Mouse (Mus musculus): ENCODE results near the gene Ctdspl.

The Ctdspl gene

DNA sequence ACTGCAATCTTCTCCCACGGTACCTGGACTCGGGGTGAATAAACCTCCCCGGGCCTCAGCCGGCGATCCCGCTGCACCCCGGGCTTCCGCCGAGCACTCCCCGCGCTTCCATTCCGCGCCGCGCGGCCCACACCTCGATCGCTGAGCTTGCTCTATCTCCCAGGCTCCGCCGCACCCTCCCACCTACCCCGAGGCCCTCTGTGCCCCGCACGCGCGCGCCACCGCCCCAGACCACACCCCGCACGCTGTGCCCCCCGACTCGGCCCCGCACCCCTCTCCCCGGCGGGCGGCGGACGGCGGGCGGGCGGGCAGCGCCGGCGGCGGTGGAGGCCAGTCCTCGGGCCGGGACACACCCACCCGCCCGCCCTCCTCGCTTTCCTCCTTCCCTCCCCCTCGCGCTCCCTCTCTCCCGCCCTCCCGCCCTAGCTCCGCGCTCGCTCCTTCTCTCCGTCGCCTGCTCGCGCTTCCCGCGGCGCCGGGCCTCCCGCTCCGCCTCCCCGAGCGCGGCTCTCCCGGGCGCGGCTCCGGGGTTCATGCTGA, at the start of gene Ctdspl:
Gene Ctdspl (plus strand): TSS at position 343 of the 540 bp plus-strand sequence.
- peak; percentile 50 for DNase-seq (ENCODE audit: low spot score)

DNA sequence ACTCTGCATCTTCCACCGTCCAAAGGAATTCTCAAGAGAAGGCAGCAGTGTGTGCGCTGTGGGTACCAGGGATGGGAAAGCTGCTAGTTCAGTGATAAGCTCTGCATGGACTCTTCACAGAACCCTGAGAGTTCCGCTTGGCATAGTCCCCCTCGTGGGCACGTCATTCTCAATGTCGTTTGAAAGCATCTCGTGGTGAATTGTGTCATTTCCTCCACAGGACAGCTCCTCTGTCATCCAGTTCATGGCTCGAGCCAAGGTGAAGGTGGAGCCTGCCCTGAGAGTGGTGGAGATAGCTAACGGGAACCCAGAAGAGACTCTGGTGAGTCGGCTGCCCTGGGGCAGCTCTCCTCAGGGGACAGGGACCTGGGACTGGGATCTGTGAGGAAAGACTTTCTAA, 49.4 kb upstream of the Ctdspl start:
- DNase-seq (ENCODE audit: low spot score), result no peak

DNA sequence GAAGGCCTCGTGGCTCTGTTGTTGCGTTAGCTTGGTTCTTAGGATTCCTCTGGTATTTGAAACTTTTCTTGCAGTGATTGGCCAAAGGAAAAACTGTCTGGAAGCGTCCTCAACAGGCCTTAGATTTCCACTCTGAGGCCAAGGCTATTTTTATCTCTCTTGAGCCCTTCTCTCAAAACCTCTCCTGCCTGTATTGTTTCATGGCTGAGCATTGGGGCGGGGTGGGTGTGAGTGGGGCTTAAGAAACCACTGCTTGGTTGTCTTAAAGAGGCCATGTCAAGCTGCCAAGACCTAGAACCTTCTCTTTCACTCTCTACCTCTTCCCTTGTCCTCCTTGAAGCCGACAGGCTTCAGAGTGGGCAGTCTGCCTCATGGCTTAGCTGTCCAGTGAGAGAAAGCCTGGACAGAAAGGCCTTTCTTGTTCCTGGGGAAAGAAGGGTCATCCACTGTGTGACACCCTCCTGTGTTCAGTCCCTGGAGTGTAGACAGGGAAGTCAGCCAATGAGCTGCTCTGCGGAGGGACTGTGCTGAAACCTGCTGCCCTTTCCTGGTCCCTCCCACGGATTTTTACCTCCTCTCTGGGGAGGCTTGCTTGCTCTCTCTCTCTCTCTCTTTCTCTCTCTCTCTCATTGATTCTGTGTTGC, 48.8 kb upstream of the Ctdspl start:
- no peak for DNase-seq (ENCODE audit: low spot score)

DNA sequence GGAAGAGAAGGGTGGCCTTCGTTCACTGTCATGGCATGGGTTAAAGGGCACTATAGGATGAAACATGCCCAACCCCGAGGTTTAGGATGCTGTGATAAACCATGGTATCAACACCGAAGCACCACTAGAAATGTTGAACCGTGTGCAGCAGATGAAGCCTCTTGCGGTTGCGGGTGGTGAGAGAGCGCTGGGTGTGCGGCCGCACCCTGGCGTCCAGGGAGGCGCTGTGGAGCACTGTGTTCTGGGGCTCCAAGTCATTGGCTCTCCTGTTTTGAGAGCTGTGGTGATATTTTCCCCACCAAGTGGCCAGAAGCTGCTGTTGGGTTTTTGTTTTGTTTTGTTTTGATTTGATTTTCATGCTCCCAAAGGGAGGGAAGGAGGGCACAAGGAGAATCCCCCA, 47.7 kb upstream of the Ctdspl start:
- DNase-seq (ENCODE audit: low spot score), result no peak

DNA sequence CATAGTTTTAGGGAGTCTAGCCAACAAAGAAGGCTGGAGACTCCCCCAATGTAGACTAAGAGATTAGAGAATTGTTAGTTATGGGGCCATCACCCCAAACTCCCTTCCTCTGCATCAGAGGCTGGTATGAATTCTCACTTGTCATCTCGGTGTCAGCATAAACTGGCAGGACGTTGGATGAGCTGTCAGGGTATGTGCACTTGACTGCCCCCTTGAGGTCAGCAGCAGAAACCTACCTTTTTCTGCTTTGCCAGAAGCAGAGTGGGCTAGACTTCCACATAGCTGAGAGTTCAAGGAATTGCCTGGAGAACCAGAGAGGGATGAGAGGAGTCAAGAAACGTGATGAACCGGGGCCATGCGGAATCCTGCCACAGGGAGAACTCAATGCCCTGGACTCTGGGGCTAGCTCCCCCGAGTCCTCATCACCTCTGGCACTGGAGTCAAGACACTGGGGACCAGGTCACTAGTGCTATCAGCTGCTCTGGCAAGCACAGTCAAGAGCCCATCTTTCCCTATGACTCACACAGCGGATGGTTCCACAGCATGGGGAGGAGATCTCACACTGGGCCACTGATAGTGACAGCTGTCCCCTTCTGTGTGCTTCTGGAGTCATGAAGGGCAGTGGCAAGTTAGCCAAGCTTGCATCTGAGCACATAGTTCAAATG, 44.8 kb upstream of the Ctdspl start:
- DNase-seq (ENCODE audit: low spot score), result no peak

DNA sequence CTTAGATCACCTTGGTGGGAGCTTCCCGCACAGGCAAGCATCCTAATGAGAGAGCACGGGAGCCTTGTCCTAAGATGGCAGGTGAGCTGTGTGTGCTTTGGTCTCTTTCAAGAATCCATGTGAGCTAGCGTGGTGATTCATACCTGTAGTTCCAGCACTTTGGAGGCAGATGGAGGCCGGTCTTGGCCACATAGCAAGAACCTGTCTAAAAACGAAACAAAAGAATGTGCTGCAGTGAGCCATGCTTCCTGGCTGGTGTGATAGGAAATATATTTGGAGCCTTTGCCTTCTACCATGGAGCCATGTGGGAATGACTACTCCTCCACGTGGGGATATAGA, 44.3 kb upstream of the Ctdspl start:
- no peak for DNase-seq (ENCODE audit: low spot score)

DNA sequence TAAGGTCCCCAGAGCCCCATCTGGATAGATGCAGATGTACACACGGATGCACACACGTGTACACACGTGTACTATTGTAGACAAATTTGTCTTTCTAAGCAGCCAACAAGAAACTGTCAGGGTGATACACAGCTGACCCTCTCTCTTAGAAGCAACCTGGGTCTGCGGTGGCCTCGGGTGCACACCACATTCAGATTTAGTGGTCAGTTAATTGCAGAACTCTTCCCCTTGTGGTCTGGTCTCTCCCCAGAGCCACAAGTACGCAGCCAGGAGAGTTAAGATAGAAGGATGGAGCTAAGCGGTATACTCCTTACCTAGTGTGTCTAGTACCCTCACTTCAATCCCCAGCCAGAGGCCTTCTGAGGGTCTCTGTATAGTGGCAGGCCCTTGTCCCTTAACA, 43.1 kb upstream of the Ctdspl start:
- no peak for DNase-seq (ENCODE audit: low spot score)

DNA sequence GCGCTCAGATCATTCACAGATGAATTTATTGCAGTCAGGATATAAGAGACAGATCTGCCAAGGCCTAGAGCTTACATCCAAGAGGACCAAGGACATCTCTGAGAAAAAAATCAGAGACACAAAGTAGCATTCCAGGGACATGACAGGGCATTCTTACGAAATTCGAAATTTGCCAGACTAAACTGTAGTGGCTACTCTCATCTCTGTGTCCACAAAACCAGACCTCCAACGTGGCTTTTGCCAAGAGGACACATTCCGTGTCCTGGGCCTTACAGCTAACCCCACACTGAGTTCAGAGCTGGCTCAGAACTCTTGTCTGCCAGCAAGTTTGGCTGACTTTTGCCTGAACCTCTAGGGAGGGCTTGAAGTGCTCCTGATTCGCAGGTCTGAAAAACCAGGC, 40.5 kb upstream of the Ctdspl start:
- no peak for DNase-seq (ENCODE audit: low spot score)

DNA sequence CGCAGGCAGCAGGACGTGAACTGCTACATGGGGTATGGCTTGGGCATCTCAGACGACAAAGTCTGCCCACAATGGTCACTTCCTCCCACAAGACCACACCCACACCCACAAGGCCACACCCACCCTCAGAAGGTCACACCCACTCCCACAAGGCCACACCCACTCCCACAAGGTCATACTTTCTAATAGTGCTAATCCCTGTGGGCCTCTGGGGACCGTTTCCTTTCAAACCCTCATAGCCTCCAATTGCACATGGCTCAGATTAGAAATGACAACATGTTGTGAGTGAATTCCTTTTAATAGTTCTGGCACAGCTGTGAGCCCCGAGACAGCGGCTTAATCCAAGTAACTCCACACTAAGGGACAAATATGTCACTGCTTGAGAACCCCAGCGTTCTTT, 39.1 kb upstream of the Ctdspl start:
- no peak for DNase-seq (ENCODE audit: low spot score)

DNA sequence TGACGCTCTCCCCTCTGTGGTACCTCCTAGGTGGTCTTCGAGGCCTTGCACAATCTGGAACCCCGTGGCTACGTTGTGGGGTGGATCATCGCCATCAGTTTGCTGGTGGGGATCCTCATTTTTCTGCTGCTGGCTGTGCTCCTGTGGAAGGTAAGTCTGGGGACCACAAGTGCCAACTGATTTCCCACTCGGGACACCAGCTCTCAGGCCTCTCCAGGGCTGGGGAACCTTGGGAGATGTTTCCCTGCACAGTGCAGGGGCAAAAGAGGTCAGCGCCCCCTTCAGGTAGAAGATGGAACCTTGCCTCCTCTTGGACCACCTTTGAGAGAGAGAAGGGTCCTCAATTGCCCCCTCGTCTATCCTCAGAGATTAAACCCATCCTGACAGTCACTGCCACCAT, 38.5 kb upstream of the Ctdspl start:
- DNase-seq (ENCODE audit: low spot score), result no peak

DNA sequence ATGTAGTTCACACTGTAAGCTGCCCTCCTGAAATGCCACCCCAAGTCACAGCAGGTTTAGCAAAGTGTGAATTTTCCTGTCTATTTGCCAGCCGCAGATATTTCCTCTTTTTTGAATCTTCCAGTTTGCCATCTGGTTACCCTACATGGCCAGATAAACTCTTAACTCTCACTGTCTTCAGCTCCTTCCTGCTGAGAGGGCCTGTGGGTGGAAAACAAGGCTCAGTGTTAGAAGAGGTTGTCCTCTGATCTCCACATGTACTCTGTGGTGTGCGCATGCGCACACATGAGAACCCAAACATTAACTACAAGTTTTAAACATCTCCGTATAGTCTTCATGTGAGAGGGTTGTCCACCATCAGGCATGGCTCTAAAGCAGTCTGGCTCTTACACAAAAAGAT, 36.1 kb upstream of the Ctdspl start:
- no peak for DNase-seq (ENCODE audit: low spot score)

DNA sequence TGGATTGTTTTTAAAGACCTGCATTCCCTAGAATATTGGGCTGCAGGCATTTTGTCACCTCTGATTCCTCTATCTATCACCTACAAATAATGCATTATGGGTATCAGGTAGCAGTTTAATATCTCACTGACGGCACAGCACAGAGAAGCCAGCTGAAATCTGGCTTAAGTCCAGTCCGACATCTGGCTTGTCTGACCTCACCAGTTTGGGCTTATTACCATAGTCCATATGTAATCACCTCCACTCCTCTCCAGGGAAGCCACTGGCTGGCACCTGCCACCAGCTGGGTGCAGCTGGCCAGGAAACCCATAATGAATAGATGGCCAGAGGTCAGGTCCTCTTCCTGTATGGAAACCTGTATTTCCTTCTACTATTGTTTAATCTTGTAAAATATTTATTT, 35.6 kb upstream of the Ctdspl start:
- DNase-seq (ENCODE audit: low spot score), result no peak

DNA sequence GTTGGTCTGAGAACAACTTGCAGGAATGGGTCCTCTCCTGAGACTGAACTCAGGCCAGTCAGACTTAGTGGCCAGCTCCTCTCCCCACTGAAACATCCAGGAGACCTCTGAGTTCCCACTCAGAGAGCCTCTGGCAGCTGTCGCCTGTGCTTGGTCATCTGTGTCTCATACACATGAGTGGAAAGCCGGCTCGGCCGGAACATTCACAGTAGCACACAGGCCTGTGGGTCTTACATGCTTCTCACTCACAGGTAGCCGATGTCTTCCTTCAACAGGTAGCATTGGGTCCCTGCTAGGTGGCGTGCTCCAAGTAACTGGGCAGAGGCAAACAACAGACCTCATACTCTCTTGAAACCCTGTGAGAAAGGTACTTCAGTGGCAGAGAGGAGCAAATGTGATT, 35.2 kb upstream of the Ctdspl start:
- no peak for DNase-seq (ENCODE audit: low spot score)

DNA sequence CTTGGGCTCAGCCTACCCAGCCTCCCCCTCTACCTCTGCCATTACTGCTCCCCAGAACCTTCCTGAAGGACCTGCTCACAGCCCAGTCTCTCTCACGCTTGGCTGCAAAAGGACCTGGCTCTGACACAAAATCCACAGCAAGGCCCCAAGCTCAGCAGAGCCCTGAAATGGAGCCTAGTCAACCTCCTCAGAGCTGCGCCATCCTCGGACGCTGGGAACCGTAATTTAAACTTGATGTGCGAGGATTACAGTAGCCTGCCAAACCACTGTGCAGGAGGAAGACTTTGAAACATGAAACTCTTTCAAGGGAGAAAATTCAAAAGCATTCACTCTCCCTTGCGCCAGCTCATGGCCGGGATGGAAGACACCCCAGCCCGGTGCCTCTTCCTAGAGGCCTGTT, 34.7 kb upstream of the Ctdspl start:
- DNase-seq (ENCODE audit: low spot score), result no peak

DNA sequence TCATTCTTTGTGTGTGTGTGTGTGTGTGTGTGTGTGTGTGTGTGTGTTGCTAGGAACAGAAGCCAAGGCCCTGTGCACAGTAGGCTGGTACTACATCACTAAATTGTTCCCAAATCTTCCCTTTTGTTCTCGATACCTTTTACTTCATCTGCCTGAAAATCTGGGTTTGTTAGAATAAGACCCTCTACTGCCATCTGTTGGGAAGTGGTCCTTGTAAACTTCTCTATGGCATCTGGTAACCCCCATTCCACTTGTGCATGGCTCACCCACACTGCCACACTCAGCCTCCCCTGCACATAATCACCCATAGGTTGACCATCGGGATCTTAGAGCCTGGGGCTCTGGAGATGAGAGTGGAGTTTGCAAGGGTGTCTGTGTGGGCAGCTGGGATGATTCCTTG, 31.2 kb upstream of the Ctdspl start:
- DNase-seq (ENCODE audit: low spot score), result no peak

DNA sequence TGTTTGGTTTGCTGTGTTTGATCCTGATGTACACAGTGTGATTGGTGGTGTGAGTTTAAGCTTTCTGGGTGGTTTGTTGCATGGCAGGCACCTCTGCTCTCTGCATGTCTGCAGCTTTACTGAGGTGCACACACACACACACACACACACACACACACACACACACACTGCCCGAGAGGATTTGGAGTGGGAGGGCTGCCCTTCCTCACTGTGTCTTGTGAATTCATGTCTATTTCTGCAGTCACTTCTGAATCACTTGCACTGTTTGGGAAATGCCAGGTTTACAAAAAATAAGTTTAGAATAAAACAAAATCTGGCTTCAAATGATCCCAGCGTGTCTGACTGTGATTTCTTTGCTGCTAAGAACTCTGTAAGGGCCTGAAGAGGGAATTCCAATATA, 25.6 kb upstream of the Ctdspl start:
- DNase-seq (ENCODE audit: low spot score), result no peak

DNA sequence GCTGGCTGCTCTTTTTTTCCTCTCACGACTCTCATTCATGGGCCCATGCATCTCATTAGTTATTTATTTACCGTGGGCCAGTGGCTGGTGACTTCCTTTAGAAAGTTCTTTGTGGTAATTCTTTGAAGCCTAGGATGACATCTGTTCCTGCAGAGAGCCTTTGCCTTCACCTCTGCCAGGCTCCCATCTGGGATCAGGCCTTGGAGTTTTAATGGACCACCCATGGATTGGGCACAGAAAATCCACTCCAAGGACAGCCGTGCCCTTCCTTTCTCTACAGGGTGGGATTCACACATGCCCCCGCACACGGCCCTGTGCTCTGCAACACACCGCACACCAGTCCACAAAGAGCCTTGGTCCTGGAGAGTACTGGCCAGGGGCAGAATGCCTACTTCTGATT, 24.3 kb upstream of the Ctdspl start:
- DNase-seq (ENCODE audit: low spot score), result no peak

DNA sequence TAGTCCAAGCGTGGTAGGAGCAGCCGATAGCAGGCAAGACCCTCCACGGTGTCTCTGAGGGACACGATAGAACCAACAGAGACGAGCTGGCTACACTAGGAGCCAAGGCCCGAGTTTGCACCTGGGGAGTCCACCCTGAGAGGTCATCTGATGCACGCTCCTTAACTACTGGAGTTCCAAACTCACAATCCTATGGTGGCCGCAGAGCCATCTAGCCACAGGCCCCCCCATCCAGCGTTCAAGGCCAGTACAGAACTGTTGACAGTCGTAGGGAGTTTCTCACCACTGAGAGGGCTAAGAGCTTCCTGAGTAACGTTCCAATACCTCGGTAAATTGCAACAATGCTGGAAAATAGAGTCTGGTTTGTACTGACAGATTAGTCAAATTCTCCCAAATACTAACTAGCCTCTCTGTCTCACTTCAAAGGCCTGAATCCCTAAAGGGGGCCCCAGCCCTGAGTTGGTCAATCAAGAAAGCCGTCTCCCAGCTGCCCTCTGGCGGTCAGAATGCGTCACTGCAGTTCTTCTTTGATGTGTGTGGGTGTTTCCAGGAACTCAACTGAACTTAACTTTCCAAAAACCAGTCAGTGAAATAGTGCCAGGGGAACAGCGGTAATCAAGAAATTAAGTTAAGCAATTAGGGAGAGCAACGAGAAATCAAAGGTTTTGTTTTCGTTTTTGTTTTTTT, 18.2 kb upstream of the Ctdspl start:
- peak; percentile 69 for DNase-seq (ENCODE audit: low spot score)

DNA sequence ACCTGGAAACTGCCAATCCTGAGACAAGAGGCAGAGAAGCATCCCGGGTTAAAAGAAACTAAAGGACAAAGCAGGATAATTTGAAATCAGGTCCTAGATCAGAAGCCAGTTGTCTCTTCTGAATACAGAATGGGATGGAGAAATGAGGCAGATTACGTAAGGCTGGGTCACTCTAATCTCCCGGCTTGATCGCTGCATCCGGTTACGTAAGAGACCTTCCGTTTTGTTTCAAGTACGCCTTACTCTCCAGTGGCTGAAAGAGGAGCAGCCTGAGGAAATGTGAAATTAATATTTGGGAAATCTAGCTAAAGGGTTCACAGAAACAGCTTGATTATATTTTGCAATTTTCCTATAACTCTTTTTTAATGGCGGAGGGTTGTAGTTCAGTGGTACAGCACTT, 13.2 kb upstream of the Ctdspl start:
- no peak for DNase-seq (ENCODE audit: low spot score)

DNA sequence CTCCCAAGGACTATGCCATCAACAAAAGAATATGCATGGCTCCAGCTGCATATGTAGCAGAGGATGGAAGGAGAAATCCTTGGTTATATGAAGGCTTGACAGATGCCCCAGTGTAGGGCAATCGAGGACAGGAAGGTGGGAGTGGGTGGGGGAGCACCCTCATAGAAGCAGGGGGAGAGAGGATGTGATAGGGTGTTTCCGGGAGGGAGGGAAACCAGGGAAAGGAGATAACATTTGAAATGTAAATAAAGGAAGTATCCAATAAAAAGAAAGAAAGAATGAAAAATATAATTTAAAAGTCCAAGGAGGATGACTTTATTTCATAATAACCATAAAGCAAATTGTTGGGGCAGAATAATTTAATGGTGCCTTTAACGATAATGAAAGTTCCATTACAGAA, 12.6 kb upstream of the Ctdspl start:
- DNase-seq (ENCODE audit: low spot score), result no peak

DNA sequence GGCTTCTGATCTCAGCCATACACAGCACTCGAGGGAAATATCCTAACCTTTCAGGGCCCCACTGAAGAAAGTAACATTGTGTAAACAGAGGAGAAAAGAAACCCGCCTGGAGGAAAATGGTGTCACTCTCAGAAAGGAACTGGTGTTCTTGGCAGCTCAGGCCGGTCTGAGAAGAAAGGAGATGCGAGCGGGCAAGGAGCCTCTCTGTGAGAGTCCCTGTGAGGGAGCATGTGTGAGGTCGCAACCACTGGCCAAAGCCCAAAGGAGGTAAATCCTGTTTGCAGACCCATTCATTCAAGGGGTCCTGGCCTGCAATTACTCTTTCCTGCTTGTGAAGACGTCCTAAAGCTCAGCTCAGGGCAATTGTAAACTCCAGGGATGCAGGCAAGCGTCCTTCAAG, 11.7 kb upstream of the Ctdspl start:
- DNase-seq (ENCODE audit: low spot score), result no peak

DNA sequence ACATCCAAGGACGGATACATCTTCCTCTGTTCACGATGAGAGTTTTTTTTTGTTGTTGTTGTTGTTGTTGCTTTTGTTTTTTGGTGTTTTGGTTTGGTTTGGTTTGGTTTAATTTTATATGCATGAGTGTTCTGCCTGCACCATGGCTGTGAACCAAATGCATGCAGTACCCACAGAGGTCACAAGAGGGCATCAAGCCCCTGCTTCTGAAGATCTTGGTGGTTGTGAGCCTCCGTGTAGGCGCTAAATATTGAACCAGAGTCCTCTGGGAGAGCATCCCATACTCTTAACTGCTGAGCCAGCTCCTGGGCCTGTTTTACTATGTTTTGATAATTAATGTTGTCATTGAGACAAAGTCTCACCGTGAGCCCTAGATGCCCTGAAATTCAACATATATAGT, 11.0 kb upstream of the Ctdspl start:
- no peak for DNase-seq (ENCODE audit: low spot score)

DNA sequence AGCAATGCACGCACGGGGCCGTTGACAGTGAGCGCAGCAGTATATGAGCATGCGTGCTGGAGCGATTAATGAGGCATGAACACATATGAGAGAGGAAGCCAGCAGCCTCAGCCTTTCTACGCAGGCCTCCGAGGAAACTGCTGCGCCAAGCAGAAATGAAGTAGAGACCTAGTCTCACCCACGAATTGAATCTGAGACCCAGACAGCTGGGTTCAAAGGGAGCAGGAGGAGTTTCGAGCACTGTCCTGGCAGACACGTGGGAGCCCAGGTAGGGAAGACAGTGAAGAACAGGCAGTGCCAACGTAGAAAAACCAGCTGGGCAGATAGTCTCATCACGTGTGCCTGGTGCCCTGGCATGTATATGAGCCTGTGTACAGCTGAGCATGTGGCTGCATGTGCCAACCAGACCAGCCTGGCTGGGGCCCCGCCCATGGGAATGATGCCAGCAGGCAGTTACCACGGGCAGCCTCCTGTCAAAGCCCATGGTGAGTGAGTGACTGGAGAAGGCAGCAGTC, 6.5 kb upstream of the Ctdspl start:
- no peak for DNase-seq (ENCODE audit: low spot score)
